Mouse (Mus musculus) midbrain, embryonic 15.5 days (tissue): ENCODE results near the gene Dmkn. TPM values are rescaled to one million over a fixed set of nuclear protein-coding genes. Genes with fewer than 3 reads are reported as not detected.
"Not testable (repeated sequence)": the region's sequence is repeated elsewhere in the genome, so short reads cannot be mapped to it uniquely, and the experiment has no call there.

Experiments used
- ATAC-seq: fragments of 200-750 bp; cut with Nextera tagmentation; replicated peaks from 2 replicates; pipeline ENCODE4 v1.8.0; 2017; ENCODE audit warnings: moderate TSS enrichment
- H3K27ac ChIP-seq: fragments of 300-500 bp; sonication (generic); 2 replicates; pipeline ENCODE4 v1.5.1; 2015; ENCODE audit warnings: mild to moderate bottlenecking, inconsistent platforms
- H3K27me3 ChIP-seq: fragments of 300-500 bp; sonication (generic); replicated peaks from 2 replicates; pipeline ENCODE4 v1.6.1; 2015; ENCODE audit warnings: inconsistent platforms
- H3K36me3 ChIP-seq: fragments of 300-500 bp; sonication (generic); replicated peaks from 2 replicates; pipeline ENCODE4 v1.6.1; 2015; ENCODE audit warnings: inconsistent platforms
- H3K4me1 ChIP-seq: fragments of 300-500 bp; sonication (generic); 2 replicates; pipeline ENCODE4 v1.6.1; 2015; ENCODE audit warnings: inconsistent platforms
- H3K4me2 ChIP-seq: fragments of 300-500 bp; sonication (generic); 2 replicates; pipeline ENCODE4 v1.6.1; 2015; ENCODE audit warnings: inconsistent platforms, mild to moderate bottlenecking, moderate library complexity
- H3K4me3 ChIP-seq: fragments of 300-500 bp; sonication (generic); 2 replicates; pipeline ENCODE4 v1.5.1; 2015; ENCODE audit warnings: mild to moderate bottlenecking, inconsistent platforms
- H3K9ac ChIP-seq: fragments of 300-500 bp; sonication (generic); 2 replicates; pipeline ENCODE4 v1.6.1; 2015; ENCODE audit warnings: mild to moderate bottlenecking, inconsistent platforms
- H3K9me3 ChIP-seq: fragments of 300-500 bp; sonication (generic); 2 replicates; pipeline ENCODE4 v1.6.1; 2016; ENCODE audit warnings: inconsistent platforms
- WGBS: fragments of 180-500 bp; shearing (Covaris S2); methylation state at CpG from one replicate; pipeline ENCODE4 v1.1.7; 2015; ENCODE audit warnings: mixed read lengths; 5-methylcytosine and 5-hydroxymethylcytosine counted together
- polyA plus RNA-seq: library from polyadenylated mRNA; unstranded; fragments of >200 nt; fragmentation: Nextera tagmentation; extraction: Ambion mirVana; gene quantifications from 2 replicates; pipeline ENCODE4 v1.2.1, GENCODE M21; 2015

Dmkn gene
- 1.2 and 3.4 TPM in 2 replicates for polyA plus RNA-seq

- Histone ChIP-seq H3K4me3 (no peak within 1 kb of the TSS), H3K27me3 (no peaks in the 10 kb centered on the region), H3K36me3 (no peaks in the 10 kb centered on the region), H3K4me1 (no peaks in the 10 kb centered on the region), H3K9me3 (no peaks in the 10 kb centered on the region), H3K9ac (no peak within 1 kb of the TSS), H3K4me2 (no peak within 1 kb of the TSS), H3K27ac (no peak within 1 kb of the TSS)
- no peak for ATAC-seq
- WGBS = 40% methylated on average over 5 of the region's 5 CpGs
These were observed at the start of gene Dmkn for GRCm38 (mm10) chr7:30763456-30763855. Gene Dmkn, plus strand, starts transcription at chr7:30763756.

GRCm38 (mm10) chr7:30717006-30717715 is 46.4 kb upstream of the Dmkn start:
- H3K9ac ChIP-seq = peak overlapping the region; percentile 47
- WGBS = 1% methylated on average over 43 of the region's 43 CpGs
- H3K9me3 ChIP-seq = no peaks in the 10 kb centered on the region

GRCm38 (mm10) chr7:30717716-30718046 is 45.9 kb upstream of the Dmkn start:
- Histone ChIP-seq H3K9ac (peak overlapping the region; percentile 47), H3K4me2 (peak overlapping the region; percentile 62), H3K4me1 (peaks cover 14% of the 10 kb centered on the region), H3K36me3 (no peaks in the 10 kb centered on the region), H3K4me3 (peak overlapping the region; percentile 37), H3K27ac (no peak overlapping the region), H3K9me3 (no peaks in the 10 kb centered on the region), H3K27me3 (peaks cover 24% of the 10 kb centered on the region)
- ATAC-seq = no peak
- WGBS = 8% methylated on average over 14 of the region's 14 CpGs

More at GRCm38 (mm10) chr7:30717006-30717715, 46.4 kb upstream of the Dmkn start:
- H3K36me3 ChIP-seq = no peaks in the 10 kb centered on the region
- peak overlapping the region; percentile 37 for H3K4me3 ChIP-seq
- peaks cover 14% of the 10 kb centered on the region for H3K4me1 ChIP-seq
- H3K27ac ChIP-seq = no peak overlapping the region
- peak; percentile 94 for ATAC-seq
- peak overlapping the region; percentile 62 for H3K4me2 ChIP-seq
- H3K27me3 ChIP-seq = peaks cover 24% of the 10 kb centered on the region

- 93% methylated on average over 5 of the region's 5 CpGs for WGBS
- peaks cover 23% of the 10 kb centered on the region for H3K27me3 ChIP-seq
- H3K4me3 ChIP-seq = no peak overlapping the region
- no peaks in the 10 kb centered on the region for H3K9me3 ChIP-seq
- no peak overlapping the region for H3K9ac ChIP-seq
- peaks cover 14% of the 10 kb centered on the region for H3K4me1 ChIP-seq
- H3K4me2 ChIP-seq = no peak overlapping the region
- no peak overlapping the region for H3K27ac ChIP-seq
- H3K36me3 ChIP-seq = no peaks in the 10 kb centered on the region
- ATAC-seq = no peak
These were observed 43.9 kb upstream of the Dmkn start for GRCm38 (mm10) chr7:30719669-30720068.

GRCm38 (mm10) chr7:30721286-30721685 is 42.3 kb upstream of the Dmkn start:
- Histone ChIP-seq H3K4me1 (peaks cover 14% of the 10 kb centered on the region), H3K36me3 (no peaks in the 10 kb centered on the region), H3K4me3 (no peak overlapping the region), H3K9ac (no peak overlapping the region), H3K4me2 (no peak overlapping the region), H3K27me3 (peaks cover 17% of the 10 kb centered on the region), H3K9me3 (no peaks in the 10 kb centered on the region), H3K27ac (no peak overlapping the region)
- ATAC-seq = no peak
- WGBS = 73% methylated on average over 7 of the region's 7 CpGs

- Histone ChIP-seq H3K36me3 (no peaks in the 10 kb centered on the region; the same call in 1 of the 2 replicates), H3K4me1 (peaks cover 8% of the 10 kb centered on the region), H3K4me2 (no peak overlapping the region), H3K27ac (no peak overlapping the region), H3K27me3 (no peaks in the 10 kb centered on the region), H3K4me3 (no peak overlapping the region), H3K9ac (no peak overlapping the region), H3K9me3 (no peaks in the 10 kb centered on the region)
- no peak for ATAC-seq
- WGBS = 78% methylated on average over 6 of the region's 6 CpGs
These were observed 40.1 kb upstream of the Dmkn start for GRCm38 (mm10) chr7:30723274-30723953.

- Histone ChIP-seq H3K4me2 (peak overlapping the region; percentile 66), H3K4me1 (peaks cover 30% of the 10 kb centered on the region), H3K9me3 (no peaks in the 10 kb centered on the region), H3K9ac (peak overlapping the region; percentile 87), H3K27me3 (no peaks in the 10 kb centered on the region), H3K36me3 (no peaks in the 10 kb centered on the region; the same call in 1 of the 2 replicates), H3K27ac (no peak overlapping the region), H3K4me3 (peak overlapping the region; percentile 61)
- ATAC-seq = no peak
- WGBS = 89% methylated on average over 6 of the region's 6 CpGs
These were observed 35.3 kb upstream of the Dmkn start for GRCm38 (mm10) chr7:30728214-30728613.

GRCm38 (mm10) chr7:30728739-30729395 is 34.7 kb upstream of the Dmkn start:
- H3K4me3 ChIP-seq = peak overlapping the region; percentile 61
- WGBS = 8% methylated on average over 26 of the region's 26 CpGs
- H3K4me1 ChIP-seq = peaks cover 30% of the 10 kb centered on the region
- H3K9me3 ChIP-seq = no peaks in the 10 kb centered on the region
- H3K4me2 ChIP-seq = peak overlapping the region; percentile 66
- H3K27ac ChIP-seq = peak overlapping the region; percentile 89
- H3K36me3 ChIP-seq = no peaks in the 10 kb centered on the region; the same call in 1 of the 2 replicates
- H3K27me3 ChIP-seq = no peaks in the 10 kb centered on the region
- peak; percentile 57; the same call in 1 of the 2 replicates for ATAC-seq
- H3K9ac ChIP-seq = peak overlapping the region; percentile 87

GRCm38 (mm10) chr7:30729396-30730063 is 34.0 kb upstream of the Dmkn start, which contains the start of gene Tmem147:
Gene Tmem147, minus strand, starts transcription at chr7:30729540.
- H3K27ac ChIP-seq = peak within 1 kb of the TSS; percentile 89
- H3K36me3 ChIP-seq = peaks cover 6% of the 10 kb centered on the region; the same call in 1 of the 2 replicates
- ATAC-seq = peak; percentile 97
- H3K27me3 ChIP-seq = no peaks in the 10 kb centered on the region
- H3K4me2 ChIP-seq = peak within 1 kb of the TSS; percentile 66
- peaks cover 30% of the 10 kb centered on the region for H3K4me1 ChIP-seq
- WGBS = under 1% methylated on average over 60 of the region's 60 CpGs
- H3K9me3 ChIP-seq = no peaks in the 10 kb centered on the region
- H3K4me3 ChIP-seq = peak within 1 kb of the TSS; percentile 61
- H3K9ac ChIP-seq = peak within 1 kb of the TSS; percentile 87

GRCm38 (mm10) chr7:30730064-30730722 is 33.4 kb upstream of the Dmkn start:
- H3K9me3 ChIP-seq, ATAC-seq, H3K27me3 ChIP-seq: not testable (repeated sequence)
- Histone ChIP-seq H3K4me1 (peaks cover 30% of the 10 kb centered on the region), H3K27ac (peak overlapping the region; percentile 89), H3K4me3 (peak overlapping the region; percentile 61), H3K9ac (peak overlapping the region; percentile 87), H3K36me3 (peaks cover 10% of the 10 kb centered on the region; the same call in 1 of the 2 replicates), H3K4me2 (peak overlapping the region; percentile 66)
- WGBS = 5% methylated on average over 18 of the region's 22 CpGs

GRCm38 (mm10) chr7:30736211-30736610 is 27.3 kb upstream of the Dmkn start:
- Histone ChIP-seq H3K27me3 (no peaks in the 10 kb centered on the region), H3K4me1 (peaks cover 6% of the 10 kb centered on the region), H3K4me2 (no peak overlapping the region), H3K36me3 (peaks cover 21% of the 10 kb centered on the region; the same call in 1 of the 2 replicates), H3K9ac (no peak overlapping the region), H3K4me3 (no peak overlapping the region), H3K27ac (no peak overlapping the region), H3K9me3 (no peaks in the 10 kb centered on the region)
- ATAC-seq = no peak
- 95% methylated on average over 3 of the region's 3 CpGs for WGBS
